Mouse (Mus musculus) cerebellum, adult 8-10 months (tissue): Measurements from ENCODE around the gene B4galt2.

Experiments used
- DNase-seq: peaks from one replicate; pipeline ENCODE4 v3.0.0; 2022

The B4galt2 gene

DNA sequence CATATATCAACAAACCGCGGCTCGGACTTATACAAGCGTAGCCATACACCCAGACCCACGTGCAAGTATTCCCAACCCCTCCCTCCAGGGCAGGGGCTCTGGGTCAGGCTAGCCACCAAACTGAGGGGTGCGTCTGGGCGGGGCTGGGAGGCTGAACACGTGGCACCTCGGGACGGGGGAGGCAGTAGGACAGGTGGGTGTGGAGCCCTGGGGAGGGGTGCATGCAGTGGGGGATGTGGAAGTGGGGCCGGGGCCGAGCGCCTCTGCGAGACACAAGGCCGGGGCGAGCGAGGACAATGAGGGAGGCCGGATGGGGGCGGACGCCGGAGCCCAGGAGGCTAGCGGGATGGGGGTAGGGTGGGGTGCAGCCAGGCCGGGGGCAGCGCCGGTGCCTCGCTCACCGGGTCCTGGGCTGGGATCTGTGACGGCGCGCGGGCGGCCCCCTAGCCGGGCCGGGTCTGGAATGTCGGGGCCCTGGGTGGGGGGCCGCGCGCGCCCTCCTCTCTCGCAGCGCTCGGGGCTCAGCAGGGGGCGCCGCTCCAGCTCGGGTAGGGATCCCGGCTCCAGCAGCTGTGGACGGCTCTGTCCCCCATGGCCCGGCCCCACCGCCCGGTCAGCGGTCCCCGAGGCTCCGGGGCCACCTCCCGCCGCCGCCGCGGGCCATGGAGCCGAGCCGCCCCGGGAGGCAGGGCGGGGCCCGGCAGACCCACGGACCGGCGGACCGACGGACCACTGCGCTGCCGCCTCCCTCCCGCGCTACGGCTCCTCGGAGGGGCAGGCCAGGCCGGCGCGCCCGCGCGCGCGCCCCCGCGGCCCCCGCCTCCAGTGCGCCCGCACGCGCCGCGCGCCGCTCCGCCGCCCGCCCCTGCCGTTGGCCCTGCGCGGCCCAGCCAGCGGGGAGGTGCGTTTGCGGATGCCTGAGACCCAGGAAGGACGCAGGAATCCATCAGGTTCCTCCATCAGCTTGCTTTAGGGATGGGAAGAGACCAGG lies at the start of gene B4galt2:
TSS of gene B4galt2 (minus strand) at position 787 of the 991 bp plus-strand sequence.
- peak; percentile 67 for DNase-seq

GRCm38 (mm10) chr4:117929391-117929881 lies 46.1 kb upstream of the B4galt2 start, which contains the start of gene Artn:
Artn (minus strand) TSS chr4:117929763.
- no peak for DNase-seq

- no peak for DNase-seq
These were observed 45.5 kb upstream of the B4galt2 start for GRCm38 (mm10) chr4:117928699-117929241.

GRCm38 (mm10) chr4:117928234-117928633 lies 44.9 kb upstream of the B4galt2 start:
- DNase-seq: no peak

- DNase-seq: no peak
These were observed 43.5 kb upstream of the B4galt2 start for GRCm38 (mm10) chr4:117926545-117927482.

GRCm38 (mm10) chr4:117924916-117925315 lies 41.6 kb upstream of the B4galt2 start:
- DNase-seq: no peak

- no peak for DNase-seq
These were observed 40.2 kb upstream of the B4galt2 start for GRCm38 (mm10) chr4:117923450-117923849.

DNA sequence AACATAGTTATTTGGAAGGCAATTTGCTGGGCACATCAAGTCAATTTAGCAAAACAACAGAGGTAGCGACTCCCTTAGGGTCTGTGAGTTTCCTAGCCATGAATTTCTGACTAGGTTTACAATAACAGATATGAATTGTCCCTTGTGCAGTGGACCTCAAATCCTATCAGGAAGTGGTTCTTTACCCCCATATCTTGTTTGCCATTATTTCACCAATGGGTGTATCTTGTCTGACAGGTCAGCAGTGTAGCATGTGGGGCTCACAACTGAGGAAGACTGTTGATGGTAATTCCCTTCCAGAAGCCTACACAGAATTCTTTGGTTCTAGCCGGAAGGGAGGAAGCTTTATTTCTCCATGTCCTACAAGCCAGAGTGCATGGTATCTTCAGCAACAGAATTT lies 38.1 kb upstream of the B4galt2 start:
- no peak for DNase-seq

DNA sequence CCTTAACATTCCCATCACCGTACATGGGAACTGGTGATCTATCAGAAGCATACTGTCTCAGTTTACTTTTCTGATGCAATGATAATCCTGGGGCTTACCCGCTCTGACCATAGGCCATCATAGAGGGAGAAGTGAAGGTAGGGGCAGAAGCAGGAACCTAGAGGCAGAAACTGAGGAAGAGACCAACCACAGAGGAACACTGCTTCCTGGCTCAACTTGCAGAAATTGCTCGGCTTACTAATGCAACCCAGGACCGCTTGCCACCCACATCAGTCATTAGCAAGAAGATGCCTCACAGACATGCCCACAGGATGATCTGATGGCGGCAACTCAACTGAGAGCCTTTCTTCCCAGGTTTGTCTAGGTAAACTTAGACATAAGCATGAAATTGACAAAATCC lies 35.5 kb upstream of the B4galt2 start:
- DNase-seq: no peak

GRCm38 (mm10) chr4:117918261-117918660 lies 35.0 kb upstream of the B4galt2 start:
- DNase-seq: no peak

GRCm38 (mm10) chr4:117917847-117918246 lies 34.6 kb upstream of the B4galt2 start:
- no peak for DNase-seq

GRCm38 (mm10) chr4:117917402-117917801 lies 34.1 kb upstream of the B4galt2 start:
- no peak for DNase-seq

DNA sequence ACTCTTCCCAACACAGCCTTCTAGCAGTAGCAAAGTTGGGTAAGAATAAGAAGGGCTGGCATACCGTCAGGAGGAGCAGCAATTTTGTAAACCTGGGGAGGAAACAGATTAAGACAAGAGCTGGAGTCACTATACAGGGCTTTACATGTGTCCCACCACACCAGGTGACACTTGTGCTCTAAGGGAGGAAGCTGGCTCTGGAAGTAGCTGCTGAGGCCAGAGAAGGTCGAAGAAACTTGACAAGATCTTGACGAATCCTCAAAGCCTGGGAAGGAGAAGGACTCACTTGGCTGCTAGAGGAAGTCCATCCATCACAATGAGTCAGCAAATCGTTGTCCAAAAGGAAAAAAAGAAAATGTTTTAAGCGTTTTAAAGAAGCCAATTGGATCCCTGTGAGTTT lies 33.1 kb upstream of the B4galt2 start:
- DNase-seq: no peak

DNA sequence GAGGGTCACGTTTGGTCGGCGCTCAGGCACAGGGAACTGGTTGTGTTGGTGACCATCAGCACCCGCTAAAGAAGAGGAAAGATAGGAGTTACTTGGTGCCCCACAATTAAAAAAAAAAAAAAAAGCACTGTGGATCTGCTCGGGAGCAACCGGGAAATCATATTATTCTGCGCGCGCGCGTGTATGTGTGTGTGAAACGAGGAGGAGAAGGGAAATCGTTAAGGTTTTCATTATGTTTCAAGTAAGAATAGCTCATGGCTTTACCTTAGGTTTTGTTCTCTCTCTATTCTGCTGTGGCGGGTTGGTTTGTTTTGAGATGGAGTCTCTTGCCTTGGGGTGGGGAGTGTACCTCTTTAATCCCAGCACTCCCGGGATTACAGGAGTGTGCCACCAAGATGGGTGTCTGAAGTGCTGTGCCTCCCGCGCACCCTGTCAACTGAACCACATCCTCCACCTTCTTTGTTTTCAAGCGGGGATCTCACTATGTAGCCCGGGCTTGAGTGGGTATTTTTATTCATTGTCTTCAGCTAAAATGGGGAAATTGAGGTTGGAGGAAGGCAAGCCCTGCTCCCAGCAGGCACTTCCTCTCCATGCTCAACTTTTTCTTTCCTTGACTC lies 32.3 kb upstream of the B4galt2 start:
- peak; percentile 35 for DNase-seq

GRCm38 (mm10) chr4:117914591-117915442 lies 31.5 kb upstream of the B4galt2 start, which contains the start of gene Ipo13:
Ipo13 (minus strand) TSS chr4:117914999.
- peak; percentile 95 for DNase-seq

GRCm38 (mm10) chr4:117914031-117914430 lies 30.7 kb upstream of the B4galt2 start:
- peak; percentile 55 for DNase-seq

DNA sequence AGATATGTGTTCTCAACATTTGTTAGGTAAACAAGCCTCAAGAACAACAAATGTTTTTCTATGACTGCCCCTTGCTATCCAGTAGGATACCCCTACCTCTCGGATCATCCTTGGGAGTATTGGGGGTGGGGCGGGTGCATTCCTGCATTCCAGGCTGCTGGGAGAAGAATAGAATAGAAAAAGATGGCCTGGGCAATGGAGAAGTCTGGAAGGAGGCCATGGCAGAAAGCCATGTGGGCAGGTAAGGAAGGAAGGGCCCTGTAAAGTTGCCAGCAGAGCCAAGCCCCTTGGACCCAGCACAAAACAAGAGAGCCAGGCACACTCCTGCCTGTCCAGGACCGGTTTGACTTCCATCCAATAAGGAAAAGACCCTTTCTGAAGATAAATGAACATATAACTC lies 30.1 kb upstream of the B4galt2 start:
- DNase-seq: peak; percentile 82

- DNase-seq: peak; percentile 44
These were observed 29.5 kb upstream of the B4galt2 start for GRCm38 (mm10) chr4:117912685-117913273.

DNA sequence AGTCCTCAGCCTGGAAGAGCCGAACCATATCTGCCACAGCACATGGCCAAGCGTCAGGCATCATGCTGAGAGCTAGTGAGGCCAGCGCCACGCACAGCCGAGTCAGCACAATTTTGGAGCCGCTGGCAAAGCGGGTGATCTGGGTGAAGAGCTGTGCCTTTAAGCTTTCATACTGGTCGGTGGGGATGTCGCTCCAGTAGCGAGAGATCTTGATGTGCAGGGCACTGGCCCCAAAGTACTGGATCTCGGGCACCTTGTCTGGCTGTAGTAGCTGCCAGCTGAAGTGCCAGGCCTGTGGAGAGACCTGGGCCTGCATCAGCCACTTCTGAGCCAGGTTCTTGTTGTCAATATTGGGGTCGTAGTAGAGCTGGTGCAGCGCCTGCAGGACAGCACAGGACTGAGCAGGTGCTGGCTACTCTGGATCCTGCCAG lies 28.9 kb upstream of the B4galt2 start:
- peak; percentile 69 for DNase-seq

- no peak for DNase-seq
These were observed 25.7 kb upstream of the B4galt2 start for GRCm38 (mm10) chr4:117908834-117909453.
